Mouse (Mus musculus): ENCODE data around the gene Aebp1.

Aebp1 gene

DNA sequence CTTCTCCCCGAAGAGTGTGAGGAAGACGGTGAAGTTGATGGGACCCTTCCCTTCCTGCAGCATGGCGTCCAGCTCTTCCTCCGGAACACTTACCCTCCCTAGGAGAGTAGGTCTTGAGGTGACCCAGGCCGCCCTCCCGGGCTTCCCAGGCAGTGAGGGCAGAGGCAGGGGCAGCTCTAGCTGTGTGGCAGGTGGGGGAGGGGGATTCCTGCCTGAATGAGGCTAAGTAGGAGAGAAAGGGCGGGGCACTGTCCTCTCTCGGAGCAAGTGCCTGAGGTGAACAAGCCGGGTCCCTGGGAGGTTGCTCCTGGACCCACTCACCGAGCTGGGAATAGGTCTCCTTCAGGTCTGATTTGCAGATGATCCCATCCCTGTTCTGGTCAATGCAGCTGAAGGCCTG lies 36.1 kb downstream of the Aebp1 start:
- no peak for DNase-seq

DNA sequence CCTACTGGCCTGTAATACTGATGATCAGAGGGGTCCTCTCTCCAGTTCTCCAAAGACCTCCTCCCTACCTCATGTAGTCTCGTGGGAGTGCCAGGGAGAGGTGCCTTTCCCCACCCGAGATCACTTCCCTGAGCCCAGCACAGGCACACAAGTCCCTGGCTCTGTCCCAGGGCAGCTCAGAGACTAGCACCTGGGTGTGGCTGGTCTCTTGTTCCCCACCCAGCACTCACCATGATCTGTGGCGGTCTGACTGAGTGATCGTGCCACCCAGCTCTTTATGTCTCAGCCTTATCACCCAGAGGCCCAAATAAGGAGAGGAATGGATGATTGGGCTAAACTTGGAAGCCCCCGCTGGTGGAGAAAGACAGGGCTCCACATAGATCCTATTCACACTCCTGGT lies 36.8 kb downstream of the Aebp1 start, which contains the start of gene Myl7:
Gene Myl7 (minus strand): TSS at position 252 of the 400 bp plus-strand sequence.
- DNase-seq = no peak

DNA sequence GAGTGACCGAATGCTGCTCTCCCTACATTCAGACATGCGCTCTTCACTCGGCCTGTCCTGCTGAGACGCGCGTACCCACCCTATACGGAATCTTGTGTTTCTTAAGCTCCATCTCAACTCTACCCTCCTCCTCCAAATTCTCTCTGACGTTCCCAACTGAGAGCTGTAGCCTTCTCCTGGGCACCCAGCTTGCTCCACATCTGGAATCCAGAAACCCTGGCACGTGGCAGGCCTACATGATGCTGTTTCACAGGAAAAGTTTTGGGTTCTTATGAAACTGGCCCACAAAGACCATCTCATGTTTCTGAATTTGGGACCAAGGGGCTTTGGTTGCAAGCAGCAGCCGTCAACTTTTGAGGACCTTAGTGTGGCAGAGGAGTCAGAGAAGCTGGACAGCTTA lies 37.5 kb downstream of the Aebp1 start:
- no peak for DNase-seq

DNA sequence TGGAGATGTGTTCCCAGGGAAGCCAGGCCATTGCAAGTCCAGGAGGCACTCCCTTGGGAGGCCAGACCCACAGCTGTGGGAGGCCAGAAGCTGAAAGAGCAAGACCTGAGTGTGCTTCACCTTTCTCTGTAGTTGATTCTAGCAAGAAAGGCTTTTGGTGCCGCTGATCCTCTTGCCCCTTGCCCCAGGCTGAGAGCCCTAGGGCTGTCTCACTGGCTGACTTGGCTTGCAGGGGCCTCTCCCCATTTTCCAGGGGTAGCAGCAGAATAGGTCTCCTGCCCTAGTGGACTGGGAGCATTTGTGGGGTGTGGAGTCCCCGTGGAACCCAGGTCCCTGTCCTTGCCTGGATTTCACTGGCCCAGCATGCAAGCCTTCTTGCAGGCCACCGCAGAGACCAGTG lies 39.6 kb downstream of the Aebp1 start:
- DNase-seq = no peak

DNA sequence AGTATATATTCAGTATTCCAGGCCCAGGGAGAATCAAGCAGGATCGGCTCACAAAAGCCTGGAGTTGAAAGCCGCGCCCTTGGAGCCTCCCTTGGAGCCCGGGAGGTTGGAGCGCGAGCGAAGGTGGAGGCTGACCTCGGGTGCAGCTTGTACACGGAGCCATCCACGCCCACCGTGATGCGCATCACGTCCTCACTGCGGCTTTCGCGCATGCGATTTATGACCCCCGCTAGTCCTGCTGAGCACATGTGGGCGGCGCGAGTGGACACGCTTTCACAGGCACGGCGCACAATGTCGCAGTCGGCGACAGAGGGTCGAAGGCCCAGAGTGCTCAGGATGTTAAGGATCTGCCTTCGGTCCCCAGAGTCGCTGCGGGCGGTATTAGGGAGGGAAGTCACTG lies 40.2 kb downstream of the Aebp1 start:
- DNase-seq = no peak

DNA sequence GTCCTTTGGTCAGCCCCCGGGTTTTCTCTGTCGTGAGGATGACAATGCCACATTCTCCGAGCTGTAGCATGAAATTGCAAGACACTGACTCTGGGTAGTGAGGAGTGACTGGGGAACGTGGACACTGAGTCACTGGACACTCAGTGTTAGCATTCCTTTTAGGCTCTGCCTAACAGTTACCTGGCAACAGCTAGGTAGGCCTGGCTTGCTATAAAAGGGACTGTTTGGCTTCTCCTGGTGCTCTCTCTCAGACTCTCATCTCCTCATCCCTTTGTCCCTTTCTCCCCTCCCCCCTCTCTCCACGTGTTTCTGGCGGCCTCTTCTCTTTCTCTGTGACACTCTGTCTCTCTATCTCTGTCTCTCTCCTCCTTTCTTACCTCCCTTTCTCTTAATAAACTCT lies 40.6 kb downstream of the Aebp1 start:
- DNase-seq = no peak

DNA sequence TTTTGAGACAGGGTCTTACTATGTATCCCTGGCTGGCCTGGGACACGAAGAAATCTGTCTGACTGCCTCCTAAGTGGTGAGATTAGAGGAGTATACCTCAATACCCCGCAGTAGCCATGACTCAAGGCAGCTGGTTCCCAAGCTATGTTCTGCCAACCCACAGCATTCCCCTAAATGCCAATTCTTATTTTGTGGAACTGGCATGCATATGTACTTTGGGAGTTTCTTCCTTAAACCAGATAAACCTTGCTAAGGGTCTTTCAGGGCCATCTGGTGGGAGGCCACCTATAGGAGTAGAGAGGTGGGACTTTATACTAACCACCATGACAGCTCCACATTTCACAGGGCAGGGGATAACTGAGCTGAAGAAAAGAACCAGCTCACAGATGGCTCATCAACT lies 42.1 kb downstream of the Aebp1 start:
- DNase-seq = no peak

DNA sequence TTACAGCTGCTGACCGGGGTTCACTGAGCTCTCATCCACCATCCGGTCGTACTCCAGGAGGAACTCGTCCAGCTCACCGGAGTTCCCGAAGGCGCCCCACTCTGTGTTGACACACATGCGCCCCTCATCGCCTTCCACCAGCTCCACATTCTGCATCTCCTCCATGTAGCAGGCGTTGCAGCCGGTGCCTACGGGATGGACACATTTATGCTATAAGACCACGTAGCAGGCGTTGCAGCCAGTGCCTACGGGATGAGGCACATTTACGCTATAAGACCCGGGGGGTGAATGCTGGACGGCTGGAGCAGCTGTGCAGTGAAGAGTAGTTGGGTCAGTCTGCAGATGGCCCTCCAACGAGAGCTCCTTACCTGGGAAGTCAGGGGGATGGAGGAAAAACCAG lies 42.6 kb downstream of the Aebp1 start:
- no peak for DNase-seq

DNA sequence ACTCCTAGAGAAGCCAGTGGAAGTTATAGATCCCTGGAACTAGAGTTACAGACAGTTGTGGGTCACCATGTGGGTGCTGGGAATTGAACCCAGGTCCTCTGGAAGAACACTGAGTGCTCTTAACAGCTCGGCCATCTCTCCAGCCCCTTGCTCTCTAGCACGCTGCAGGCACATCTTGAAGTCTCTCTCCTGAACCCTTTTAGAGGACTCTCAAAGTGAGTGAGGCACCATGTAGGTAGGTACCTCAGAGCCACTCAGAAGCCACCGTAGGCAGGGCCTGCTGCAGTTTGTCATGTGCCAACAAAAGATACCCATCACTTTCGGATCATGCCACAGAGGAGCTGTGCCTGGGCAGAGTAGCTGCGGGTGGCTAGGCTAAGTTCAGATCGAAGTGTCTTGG lies 43.1 kb downstream of the Aebp1 start:
- DNase-seq = no peak

DNA sequence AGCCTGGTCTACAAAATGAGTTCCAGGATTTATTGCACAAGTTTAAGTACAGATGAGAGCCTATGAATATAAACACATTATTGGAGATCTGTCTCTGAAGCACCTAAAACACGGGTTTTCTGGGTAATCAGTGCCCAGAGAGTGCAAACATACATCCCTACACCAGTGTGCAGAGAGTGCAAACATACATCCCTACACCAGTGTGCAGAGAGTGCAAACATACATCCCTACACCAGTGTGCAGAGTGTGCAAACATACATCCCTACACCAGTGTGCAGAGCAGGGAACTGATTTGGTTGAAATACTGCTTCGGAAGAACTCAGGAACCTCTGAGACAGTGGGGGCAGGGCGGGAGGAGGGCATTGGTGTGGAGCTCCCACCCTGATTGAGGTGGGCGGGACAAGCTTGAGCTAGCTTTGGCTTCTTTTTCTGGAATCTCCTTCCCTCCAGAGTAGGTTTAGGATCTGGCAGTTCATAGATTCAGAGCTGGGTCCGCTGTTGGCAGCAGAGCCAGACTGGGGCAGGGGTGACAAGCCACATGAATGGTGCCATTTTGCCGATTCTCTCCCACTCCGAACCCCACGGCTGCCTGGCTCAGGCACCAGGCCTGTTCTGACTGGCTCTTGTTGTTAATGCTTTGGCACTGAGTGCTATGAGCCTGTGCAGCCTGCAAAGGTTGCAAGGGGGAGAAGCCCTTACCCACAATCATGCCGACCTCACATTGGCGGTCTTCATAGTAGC lies 44.2 kb downstream of the Aebp1 start:
- no peak for DNase-seq

DNA sequence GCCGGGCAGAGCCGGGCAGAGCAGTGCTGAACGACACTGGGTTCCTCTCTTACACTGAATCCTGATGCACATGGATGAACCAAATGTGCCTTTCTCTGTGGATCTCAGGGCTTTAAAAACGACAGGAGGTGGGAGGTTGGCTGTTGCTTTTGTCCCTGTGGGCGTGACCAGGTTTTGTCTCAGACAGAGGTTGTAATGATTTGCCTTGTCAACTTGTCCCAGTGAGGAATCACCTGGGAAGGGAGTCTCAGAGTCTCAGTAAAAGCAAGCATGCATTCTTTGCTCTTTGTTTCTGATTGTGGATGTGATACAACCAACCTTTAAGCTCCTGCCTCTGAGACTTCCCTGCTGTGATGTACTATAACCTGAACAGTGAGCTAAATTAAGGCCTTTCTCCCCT lies 45.3 kb downstream of the Aebp1 start:
- DNase-seq = no peak

DNA sequence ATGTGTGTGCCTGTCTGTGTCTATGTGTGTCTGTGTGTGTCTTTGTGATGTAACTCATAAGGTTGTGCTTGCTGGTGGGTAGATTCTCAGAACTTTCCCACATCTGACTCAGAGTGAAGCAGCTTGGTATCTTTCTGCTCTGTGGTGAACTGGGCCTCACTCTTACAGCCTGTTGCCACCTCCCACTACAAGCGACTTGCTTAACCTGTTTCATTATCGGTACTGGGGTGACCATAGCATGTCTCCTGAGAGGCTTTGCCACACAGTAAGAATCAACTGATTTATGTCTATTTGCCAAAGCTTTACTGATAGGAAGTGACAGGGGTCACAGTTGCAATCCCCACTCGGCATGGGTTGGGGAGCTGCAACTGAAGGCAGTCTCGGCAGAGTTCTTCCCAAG lies 46.9 kb downstream of the Aebp1 start:
- DNase-seq = no peak

DNA sequence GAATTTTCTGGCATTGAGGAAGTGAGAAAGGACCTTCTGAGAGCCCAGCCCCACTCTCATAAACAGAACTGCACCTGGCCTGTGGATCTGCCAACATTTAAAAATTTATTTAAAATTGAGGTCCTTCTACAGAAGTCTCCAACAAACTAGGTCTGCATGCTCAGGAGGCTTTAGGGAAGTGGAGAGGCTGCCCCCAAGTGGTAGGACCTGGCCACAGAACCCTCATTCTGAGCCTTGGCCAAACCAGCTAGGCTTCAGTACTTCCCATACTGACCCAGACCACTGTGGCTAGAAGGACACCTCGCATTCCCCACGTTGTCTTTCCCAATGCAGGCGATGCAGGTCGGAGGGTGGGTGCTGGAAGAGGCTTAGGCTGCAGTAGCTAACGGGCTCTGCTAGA lies 50.9 kb downstream of the Aebp1 start:
- DNase-seq = peak; percentile 52

DNA sequence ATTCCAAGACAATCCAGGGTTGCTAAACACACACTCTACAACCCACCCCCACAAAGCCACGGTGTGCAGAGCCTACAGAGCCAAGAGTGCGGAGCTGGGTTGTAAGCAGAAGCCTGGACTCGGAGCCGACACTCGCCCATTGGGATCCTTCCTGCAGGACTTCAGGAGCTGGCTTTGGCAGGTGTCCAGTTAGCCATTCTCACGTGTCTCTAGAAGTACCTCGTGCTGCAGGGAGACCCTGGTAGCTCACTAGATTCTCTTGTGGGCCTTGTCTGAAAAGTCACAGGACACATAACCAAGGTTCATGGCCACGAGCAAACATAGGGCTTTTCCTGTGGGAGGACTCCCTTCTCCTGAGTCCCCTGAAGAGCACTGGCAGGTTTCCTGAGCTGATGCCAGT lies 51.5 kb downstream of the Aebp1 start:
- no peak for DNase-seq

DNA sequence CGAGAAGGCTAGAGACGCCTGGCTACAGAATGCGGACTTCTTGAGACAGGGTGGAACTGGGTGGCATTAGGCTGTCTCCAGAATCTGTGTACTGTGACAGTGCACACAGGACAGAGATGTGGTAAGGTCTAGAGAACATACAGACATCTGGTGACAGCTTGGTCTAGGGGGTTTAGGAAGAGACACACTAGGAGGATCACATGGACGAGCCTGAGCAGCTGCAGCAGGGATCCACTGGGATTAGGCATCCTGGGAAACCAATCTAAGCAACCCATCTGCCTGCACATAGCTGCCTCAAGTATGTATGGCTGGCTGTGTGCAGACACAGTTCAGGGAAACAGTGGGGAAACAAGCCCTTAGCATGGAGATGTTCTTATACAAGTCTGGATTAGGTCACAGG lies 52.2 kb downstream of the Aebp1 start:
- DNase-seq = no peak

DNA sequence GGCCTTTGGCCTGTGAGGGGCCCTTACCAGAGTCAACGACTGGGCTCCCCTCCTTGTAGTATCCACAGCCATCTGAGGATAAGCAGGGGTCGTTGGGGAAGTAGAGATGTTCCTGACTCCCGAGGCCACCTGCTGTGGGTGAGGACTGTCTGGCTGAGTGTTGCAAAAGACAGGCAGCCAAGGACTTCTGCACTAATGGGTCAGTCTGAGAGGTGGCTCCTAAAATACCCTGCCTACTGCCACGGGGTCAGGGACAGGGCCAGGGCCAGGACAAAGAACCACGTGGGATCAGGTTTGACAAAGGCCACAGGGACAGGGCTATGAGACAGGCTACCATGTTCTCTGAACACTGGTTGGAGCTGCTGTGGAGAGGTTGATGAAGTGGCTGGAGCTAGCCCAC lies 53.2 kb downstream of the Aebp1 start:
- DNase-seq = no peak

DNA sequence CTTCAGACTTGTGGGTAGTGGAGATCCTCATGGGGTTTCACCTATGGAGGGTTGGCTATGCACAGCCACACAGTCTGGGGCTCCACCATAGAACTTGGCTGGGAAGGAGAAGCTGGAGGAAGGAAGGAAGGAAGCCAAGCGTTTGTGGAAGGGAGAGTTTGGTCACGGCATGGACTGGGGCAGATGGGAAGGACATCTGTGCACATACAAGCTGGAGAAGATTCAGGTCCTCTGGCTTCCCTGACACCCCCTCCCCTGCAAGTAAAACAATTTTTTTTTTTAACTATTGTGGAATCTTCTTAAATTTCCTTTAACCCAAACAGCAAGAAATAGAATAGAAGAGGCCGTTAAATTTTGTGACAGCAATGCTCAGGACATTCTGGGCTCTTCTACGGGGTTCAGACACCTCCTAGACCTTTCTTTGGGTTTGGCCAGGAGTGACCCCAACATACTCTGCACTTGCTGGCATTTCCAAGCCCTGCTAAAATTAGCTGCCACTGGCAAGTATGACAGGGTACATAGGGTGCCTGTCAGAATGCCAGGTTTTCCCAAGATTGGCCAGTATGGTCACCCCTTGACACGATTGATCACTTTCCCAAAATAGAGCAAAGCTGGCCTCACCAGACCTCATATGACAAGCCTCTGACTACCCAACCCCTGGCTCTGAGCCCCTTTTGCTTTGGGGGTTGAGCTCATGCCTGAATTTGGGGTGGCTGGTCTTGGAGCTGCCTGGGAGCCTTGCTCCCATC lies 53.9 kb downstream of the Aebp1 start:
- no peak for DNase-seq

DNA sequence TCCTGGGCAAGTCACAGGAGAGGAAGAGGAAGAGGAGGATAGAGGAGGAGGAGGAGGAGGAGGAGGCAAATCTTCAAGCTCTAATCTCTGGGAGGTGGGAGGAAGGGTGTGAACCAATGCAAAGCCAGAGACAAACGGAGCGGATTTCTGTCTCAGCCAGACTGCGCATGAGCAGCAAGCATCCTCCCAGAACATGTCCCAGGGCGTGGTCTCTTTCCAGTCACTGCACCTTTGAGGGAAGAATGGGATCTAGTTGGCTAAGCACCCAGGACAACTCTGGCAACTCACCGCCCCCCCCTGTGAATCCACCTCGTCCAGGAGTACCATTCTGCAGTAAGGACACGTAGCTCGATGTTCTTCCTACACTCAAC lies 54.4 kb downstream of the Aebp1 start:
- DNase-seq = no peak

DNA sequence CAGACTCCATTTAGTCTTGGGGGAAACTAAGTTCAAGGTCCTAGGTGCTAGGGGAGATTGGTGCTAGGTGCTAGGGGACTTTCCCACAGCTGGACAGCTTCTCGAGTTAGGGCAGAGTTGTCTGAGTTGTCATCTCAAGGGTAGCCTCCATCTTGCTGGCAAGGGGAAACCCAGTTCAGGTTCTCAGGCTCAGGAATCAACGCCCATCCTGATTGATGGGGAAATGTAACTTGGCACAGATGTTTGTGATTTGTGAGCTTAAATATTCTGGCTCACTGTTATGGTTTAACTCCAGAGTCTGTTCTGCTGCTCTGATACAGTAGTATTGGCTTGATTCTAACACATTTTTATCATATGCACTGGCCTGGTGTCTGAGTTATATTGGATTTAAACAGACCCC lies 56.4 kb downstream of the Aebp1 start:
- DNase-seq = no peak

DNA sequence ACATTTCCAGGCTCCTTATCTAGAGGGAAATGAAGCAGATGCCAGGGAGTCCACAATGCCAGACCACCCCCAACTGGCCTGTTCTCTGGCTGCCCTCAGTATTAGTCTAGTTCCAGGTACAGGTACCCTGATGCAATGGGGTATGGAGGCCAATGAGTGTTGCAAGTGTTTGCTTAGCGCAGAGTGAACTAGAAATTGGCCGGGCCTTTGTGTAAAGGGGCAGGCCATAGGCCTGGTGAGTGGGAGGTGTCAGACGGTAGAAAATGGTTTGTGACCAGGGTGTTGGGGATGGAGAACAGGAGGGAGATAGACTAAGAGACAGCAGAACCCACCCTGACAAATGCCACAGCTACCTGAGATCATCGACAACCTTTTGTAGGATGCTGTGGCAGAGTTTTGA lies 57.9 kb downstream of the Aebp1 start:
- DNase-seq = no peak

DNA sequence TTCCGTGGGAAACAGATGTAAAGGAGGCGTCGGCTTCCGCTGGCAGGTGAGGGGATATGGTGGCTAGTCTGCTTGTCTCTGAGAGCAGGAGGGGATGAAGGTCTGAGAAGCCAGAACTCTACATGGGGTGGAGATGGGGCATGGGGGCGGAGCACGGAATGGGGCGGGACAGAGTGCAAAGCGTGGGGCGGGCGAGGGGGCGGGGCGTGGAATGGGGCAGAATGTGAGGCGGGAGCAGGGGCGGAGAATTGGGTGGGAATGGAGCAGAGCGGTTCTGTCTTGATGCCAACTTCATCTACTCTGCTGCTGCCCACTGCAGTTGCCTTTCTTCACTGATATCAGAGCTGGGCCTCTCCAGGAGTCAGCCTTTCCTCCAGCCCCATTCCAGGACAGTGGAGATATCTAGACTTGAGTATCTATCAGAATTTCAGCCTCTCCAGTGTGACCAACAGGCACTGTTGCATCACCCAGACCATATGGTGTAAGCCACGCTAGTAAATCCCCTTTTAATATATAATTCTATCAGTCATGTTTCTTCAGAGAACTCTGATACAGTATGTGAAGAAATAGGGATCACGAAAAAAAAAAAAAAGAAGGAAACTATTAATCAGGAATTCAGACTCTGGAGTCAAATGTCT lies 58.7 kb downstream of the Aebp1 start:
- no peak for DNase-seq
